Mouse (Mus musculus): ENCODE measurements around the gene Lsamp. TPM values are rescaled to one million over a fixed set of nuclear protein-coding genes. Genes with fewer than 3 reads are reported as not detected.

Lsamp gene
- polyA plus RNA-seq, 1 experiment = not detected

DNA sequence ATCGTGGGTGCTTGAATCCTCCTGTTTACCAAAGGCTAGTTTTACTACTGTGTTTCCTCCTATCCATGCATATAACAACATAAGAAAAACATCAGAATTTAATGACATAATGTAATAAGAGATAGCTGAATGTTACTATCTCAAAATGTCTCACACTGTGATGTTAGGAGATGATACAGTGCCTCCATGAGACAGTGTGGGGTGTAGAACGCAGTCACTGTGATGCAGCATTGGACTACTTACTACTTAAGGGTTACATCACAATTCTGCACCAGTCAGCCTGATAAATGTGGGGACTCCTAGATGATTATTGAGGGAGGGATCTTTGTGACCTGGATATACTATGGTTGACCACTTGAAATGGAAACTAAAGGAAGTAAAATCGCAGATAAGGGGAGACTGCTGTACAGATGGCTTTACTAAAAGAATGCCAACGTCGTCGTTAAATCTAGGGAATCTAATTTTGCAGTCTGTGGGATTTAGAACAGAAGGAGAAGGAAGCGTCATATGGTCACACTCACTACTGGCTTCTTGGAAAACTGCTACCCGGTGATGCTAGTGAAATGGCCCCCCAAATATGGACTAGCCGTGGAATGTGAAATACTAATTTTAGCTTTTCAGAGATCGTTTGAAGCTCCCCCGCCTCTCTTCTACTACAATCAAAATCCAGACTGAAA is 1762.2 kb downstream of the Lsamp start:
- TF ChIP-seq POLR2A (IDR thresholded peaks at IDR 0.05; ENCODE audit: insufficient read length, low read depth) = no peak
- no peak for TF ChIP-seq USF1 (IDR thresholded peaks at IDR 0.05; ENCODE audit: low read depth)
- Histone ChIP-seq H3K36me3 (ENCODE audit: control insufficient read depth, insufficient read depth) (no peaks in the 10 kb centered on the region), H3K79me2 (ENCODE audit: control insufficient read depth, insufficient read depth) (no peaks in the 10 kb centered on the region), H3K4me3 (no peak overlapping the region), H3K27me3 (ENCODE audit: control insufficient read depth, insufficient read depth, insufficient read length) (no peaks in the 10 kb centered on the region), H3K4me2 (ENCODE audit: low read depth) (no peak overlapping the region), H3ac (ENCODE audit: control insufficient read depth, insufficient read length) (no peak overlapping the region)

GRCm38 (mm10) chr16:41747874-41748273 is 1763.7 kb downstream of the Lsamp start:
- no peak overlapping the region for H3K4me2 ChIP-seq (ENCODE audit: low read depth)
- no peaks in the 10 kb centered on the region for H3K36me3 ChIP-seq (ENCODE audit: control insufficient read depth, insufficient read depth)
- no peak overlapping the region for H3K4me3 ChIP-seq
- H3K27me3 ChIP-seq (ENCODE audit: control insufficient read depth, insufficient read depth, insufficient read length) = no peaks in the 10 kb centered on the region
- H3K79me2 ChIP-seq (ENCODE audit: control insufficient read depth, insufficient read depth) = no peaks in the 10 kb centered on the region
- no peak overlapping the region for H3ac ChIP-seq (ENCODE audit: control insufficient read depth, insufficient read length)
- TF ChIP-seq SRF (IDR thresholded peaks at IDR 0.05; ENCODE audit: control insufficient read depth, insufficient read length, low read depth) = no peak
- TF ChIP-seq POLR2A (IDR thresholded peaks at IDR 0.05; ENCODE audit: insufficient read length, low read depth) = no peak
- TF ChIP-seq TCF12 (IDR thresholded peaks at IDR 0.05; ENCODE audit: insufficient read depth, poor library complexity, severe bottlenecking) = no peak
- TF ChIP-seq CEBPB (IDR thresholded peaks at IDR 0.05; ENCODE audit: insufficient read depth, poor library complexity, severe bottlenecking) = no peak
- no peak for TF ChIP-seq E2F4 (IDR thresholded peaks at IDR 0.05; ENCODE audit: insufficient read depth)
- no peak for TF ChIP-seq TCF3 (IDR thresholded peaks at IDR 0.05; ENCODE audit: insufficient read length, low read depth)
- TF ChIP-seq POLR2AphosphoS2 (IDR thresholded peaks at IDR 0.05; ENCODE audit: insufficient read length, low read depth) = no peak
- TF ChIP-seq USF1 (IDR thresholded peaks at IDR 0.05; ENCODE audit: low read depth) = no peak
- TF ChIP-seq MYOG (IDR thresholded peaks at IDR 0.05; ENCODE audit: control insufficient read depth in 1 of 3, insufficient read depth in 1 of 3, insufficient read length in 2 of 3, low read depth in 2 of 3) = no peak
- no peak for TF ChIP-seq MAX (IDR thresholded peaks at IDR 0.05; ENCODE audit: low read depth)
- no peak for TF ChIP-seq MYOD1 (IDR thresholded peaks at IDR 0.05; ENCODE audit: control insufficient read depth in 1 of 3, insufficient read length in 2 of 3, low read depth in 2 of 3)
- TF ChIP-seq REST (IDR thresholded peaks at IDR 0.05; ENCODE audit: insufficient read depth, insufficient read length) = no peak

- H3K79me2 ChIP-seq (ENCODE audit: control insufficient read depth, insufficient read depth) = no peaks in the 10 kb centered on the region
- no peak overlapping the region for H3K4me2 ChIP-seq (ENCODE audit: low read depth)
- H3K36me3 ChIP-seq (ENCODE audit: control insufficient read depth, insufficient read depth) = no peaks in the 10 kb centered on the region
- no peaks in the 10 kb centered on the region for H3K27me3 ChIP-seq (ENCODE audit: control insufficient read depth, insufficient read depth, insufficient read length)
- TF ChIP-seq MYOD1 (IDR thresholded peaks at IDR 0.05; ENCODE audit: control insufficient read depth in 1 of 3, insufficient read length in 2 of 3, low read depth in 2 of 3) (no peak), POLR2AphosphoS2 (IDR thresholded peaks at IDR 0.05; ENCODE audit: insufficient read length, low read depth) (no peak), SRF (IDR thresholded peaks at IDR 0.05; ENCODE audit: control insufficient read depth, insufficient read length, low read depth) (no peak), USF1 (IDR thresholded peaks at IDR 0.05; ENCODE audit: low read depth) (no peak), CEBPB (IDR thresholded peaks at IDR 0.05; ENCODE audit: insufficient read depth, poor library complexity, severe bottlenecking) (no peak), REST (IDR thresholded peaks at IDR 0.05; ENCODE audit: insufficient read depth, insufficient read length) (no peak)
- no peak overlapping the region for H3ac ChIP-seq (ENCODE audit: control insufficient read depth, insufficient read length)
- no peak overlapping the region for H3K4me3 ChIP-seq
These were observed 1764.6 kb downstream of the Lsamp start for GRCm38 (mm10) chr16:41748759-41749158.

DNA sequence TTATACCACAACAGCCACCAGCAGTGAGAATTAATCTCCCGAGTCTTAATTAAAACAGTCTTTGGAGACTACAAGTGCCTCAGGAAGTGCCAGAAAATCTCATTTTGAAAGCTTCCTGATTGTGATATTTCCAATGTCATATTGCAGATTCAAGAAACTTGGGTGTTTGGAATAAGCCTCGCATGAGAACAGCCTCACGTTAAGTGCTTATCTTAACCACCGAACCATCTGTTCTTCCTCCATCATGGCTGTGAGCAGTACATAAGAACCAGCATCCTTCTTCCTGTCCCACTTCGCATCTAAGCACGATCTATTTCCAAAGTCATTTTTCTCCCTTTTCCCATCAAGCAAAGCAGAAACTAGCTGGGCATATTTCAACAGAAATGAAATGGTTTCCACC is 1780.1 kb downstream of the Lsamp start:
- H3K79me2 ChIP-seq (ENCODE audit: control insufficient read depth, insufficient read depth) = no peaks in the 10 kb centered on the region
- H3K36me3 ChIP-seq (ENCODE audit: control insufficient read depth, insufficient read depth) = no peaks in the 10 kb centered on the region
- no peak overlapping the region for H3K4me2 ChIP-seq (ENCODE audit: low read depth)
- H3K27me3 ChIP-seq (ENCODE audit: control insufficient read depth, insufficient read depth, insufficient read length) = no peaks in the 10 kb centered on the region
- no peak overlapping the region for H3K4me3 ChIP-seq
- TF ChIP-seq REST (IDR thresholded peaks at IDR 0.05; ENCODE audit: insufficient read depth, insufficient read length) (no peak), TCF12 (IDR thresholded peaks at IDR 0.05; ENCODE audit: insufficient read depth, poor library complexity, severe bottlenecking) (no peak), USF1 (IDR thresholded peaks at IDR 0.05; ENCODE audit: low read depth) (no peak), SRF (IDR thresholded peaks at IDR 0.05; ENCODE audit: control insufficient read depth, insufficient read length, low read depth) (no peak), CEBPB (IDR thresholded peaks at IDR 0.05; ENCODE audit: insufficient read depth, poor library complexity, severe bottlenecking) (no peak), E2F4 (IDR thresholded peaks at IDR 0.05; ENCODE audit: insufficient read depth) (no peak), POLR2A (IDR thresholded peaks at IDR 0.05; ENCODE audit: insufficient read length, low read depth) (no peak), TCF3 (IDR thresholded peaks at IDR 0.05; ENCODE audit: insufficient read length, low read depth) (no peak), MYOG (IDR thresholded peaks at IDR 0.05; ENCODE audit: control insufficient read depth in 1 of 3, insufficient read depth in 1 of 3, insufficient read length in 2 of 3, low read depth in 2 of 3) (no peak), MAX (IDR thresholded peaks at IDR 0.05; ENCODE audit: low read depth) (no peak)
- H3ac ChIP-seq (ENCODE audit: control insufficient read depth, insufficient read length) = no peak overlapping the region

GRCm38 (mm10) chr16:41771427-41772125 is 1787.4 kb downstream of the Lsamp start:
- Histone ChIP-seq H3K79me2 (ENCODE audit: control insufficient read depth, insufficient read depth) (no peaks in the 10 kb centered on the region), H3K27me3 (ENCODE audit: control insufficient read depth, insufficient read depth, insufficient read length) (no peaks in the 10 kb centered on the region), H3K4me2 (ENCODE audit: low read depth) (no peak overlapping the region), H3ac (ENCODE audit: control insufficient read depth, insufficient read length) (no peak overlapping the region), H3K36me3 (ENCODE audit: control insufficient read depth, insufficient read depth) (no peaks in the 10 kb centered on the region), H3K4me3 (no peak overlapping the region)
- no peak for TF ChIP-seq MYOD1 (IDR thresholded peaks at IDR 0.05; ENCODE audit: control insufficient read depth in 1 of 3, insufficient read length in 2 of 3, low read depth in 2 of 3)
